Mouse (Mus musculus): Measurements from ENCODE around the gene Dync2li1. TPM values are rescaled to one million over a fixed set of nuclear protein-coding genes. Genes with fewer than 3 reads are reported as not detected.
A peak's percentile ranks its signal among the peaks of the same experiment; 100 is the strongest.

The Dync2li1 gene
- polyA plus RNA-seq, 1 experiment from 2014 or later: 34.2 TPM

DNA sequence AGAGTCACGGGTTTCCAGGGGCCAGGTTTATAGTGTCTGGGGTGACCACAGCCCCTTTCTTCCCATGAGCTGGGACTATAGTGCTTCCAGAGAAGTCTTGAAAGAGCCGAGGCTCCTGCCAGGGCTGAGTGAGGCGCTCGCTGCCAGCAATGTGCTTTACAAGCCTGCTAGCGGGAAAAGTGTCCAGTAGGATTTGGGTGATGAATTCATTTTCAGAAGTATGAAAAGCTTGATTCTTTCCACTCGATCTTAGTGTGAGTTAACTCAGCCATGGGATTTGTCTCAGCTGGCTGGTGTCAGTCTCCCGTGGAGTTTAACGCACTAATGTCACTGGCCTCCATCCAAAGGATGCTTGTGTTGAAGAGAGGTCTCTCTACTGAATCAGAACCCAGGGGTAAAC lies 10.0 kb downstream of the Dync2li1 start:
- H3K27me3 ChIP-seq: no peaks in the 10 kb centered on the region
- 70% methylated on average over 8 of the region's 8 CpGs for WGBS
- H3K9me3 ChIP-seq: no peaks in the 10 kb centered on the region
- H3K36me3 ChIP-seq (replicated peaks): peaks cover 2% of the 10 kb centered on the region; the same call in 1 of the 2 replicates
- no peak overlapping the region for H3K4me2 ChIP-seq
- H3K4me3 ChIP-seq (replicated peaks): no peak overlapping the region
- no peak for ATAC-seq (ENCODE audit: low FRiP score)
- H3K27ac ChIP-seq: no peak overlapping the region
- H3K4me1 ChIP-seq: peaks cover 10% of the 10 kb centered on the region
- no peak overlapping the region for H3K9ac ChIP-seq

DNA sequence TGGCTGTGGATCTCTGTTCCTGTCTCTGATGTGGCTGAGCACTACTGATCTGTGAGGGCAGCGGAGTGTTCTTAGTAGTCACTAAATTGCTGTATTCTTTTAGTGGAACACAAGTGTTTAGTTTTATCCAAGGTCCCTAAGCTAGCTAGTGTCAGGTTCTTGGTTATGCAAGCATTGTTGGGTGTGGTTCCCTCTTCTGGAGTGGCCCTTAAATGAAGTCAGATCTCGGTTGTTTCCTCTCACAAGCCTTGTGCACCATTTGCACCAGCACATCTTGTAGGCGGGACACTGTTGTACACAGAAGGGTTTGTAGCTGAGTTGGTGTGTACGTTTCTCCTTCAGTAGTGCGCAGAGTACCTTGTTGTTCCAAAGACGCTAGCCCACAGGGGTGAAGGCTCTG lies 11.7 kb downstream of the Dync2li1 start:
- Histone ChIP-seq H3K4me2 (no peak overlapping the region), H3K9me3 (no peaks in the 10 kb centered on the region), H3K27me3 (no peaks in the 10 kb centered on the region), H3K9ac (no peak overlapping the region), H3K4me1 (peaks cover 12% of the 10 kb centered on the region), H3K4me3 (replicated peaks) (no peak overlapping the region), H3K36me3 (replicated peaks) (0 out of 2 replicates have a peak, but pooled peaks cover 2% of the 10 kb centered on the region), H3K27ac (no peak overlapping the region)
- ATAC-seq (ENCODE audit: low FRiP score): no peak
- 87% methylated on average over 6 of the region's 6 CpGs for WGBS

DNA sequence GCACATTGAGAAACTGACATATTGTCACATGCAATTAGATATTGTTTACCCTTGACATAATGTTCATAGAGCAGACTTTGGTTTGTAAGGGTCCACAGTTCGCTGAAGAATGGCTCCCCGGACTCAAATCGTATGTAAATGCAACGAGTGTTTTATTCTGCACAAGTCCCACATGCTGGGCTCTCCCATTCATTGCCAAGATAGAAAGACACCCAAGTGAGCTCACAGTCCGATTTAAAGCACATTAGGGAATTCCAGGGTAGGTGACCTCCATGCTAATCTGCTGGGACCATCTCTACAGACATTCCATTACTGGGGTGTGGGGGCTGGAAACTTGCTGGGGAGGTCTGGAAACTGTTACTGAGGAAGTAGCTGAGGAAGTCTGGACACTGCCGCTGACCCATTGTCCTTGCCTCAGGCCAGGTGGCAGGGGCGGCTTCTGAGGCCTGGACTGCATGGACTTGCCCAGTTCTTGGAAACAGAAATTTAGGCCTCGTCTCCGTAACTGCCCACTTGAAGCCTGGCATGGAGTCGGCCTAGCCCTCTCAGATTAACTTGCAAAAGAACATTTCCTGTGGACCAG lies 13.6 kb downstream of the Dync2li1 start:
- H3K4me2 ChIP-seq: no peak overlapping the region
- H3K27ac ChIP-seq: no peak overlapping the region
- no peaks in the 10 kb centered on the region for H3K27me3 ChIP-seq
- no peak overlapping the region for H3K9ac ChIP-seq
- 51% methylated on average over 10 of the region's 10 CpGs for WGBS
- 0 out of 2 replicates have a peak, but pooled peaks cover 2% of the 10 kb centered on the region for H3K36me3 ChIP-seq (replicated peaks)
- H3K4me3 ChIP-seq (replicated peaks): no peak overlapping the region
- peaks cover 19% of the 10 kb centered on the region for H3K4me1 ChIP-seq
- ATAC-seq (ENCODE audit: low FRiP score): no peak
- H3K9me3 ChIP-seq: no peaks in the 10 kb centered on the region

DNA sequence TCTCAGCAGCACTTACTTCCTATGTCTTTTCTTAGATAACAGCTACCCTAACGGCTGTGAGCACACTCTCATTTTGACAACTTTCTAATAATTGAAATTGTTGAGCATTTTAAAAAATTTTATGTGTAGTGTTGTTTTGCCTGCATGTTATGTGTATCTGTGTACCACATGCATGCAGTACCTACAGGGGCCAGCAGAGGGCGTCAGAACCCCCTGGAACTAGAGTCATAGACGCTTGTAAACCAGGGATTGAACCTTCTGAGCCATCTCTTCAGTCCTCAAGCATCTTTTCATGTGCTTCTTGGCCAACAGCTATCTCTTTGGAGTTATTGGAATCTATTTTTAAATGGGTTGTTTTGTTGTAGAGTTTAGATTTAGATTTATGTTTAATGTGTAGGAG lies 15.6 kb downstream of the Dync2li1 start:
- WGBS: 32% methylated on average over 3 of the region's 3 CpGs
- no peak for ATAC-seq (ENCODE audit: low FRiP score)
- Histone ChIP-seq H3K9me3 (no peaks in the 10 kb centered on the region), H3K27me3 (no peaks in the 10 kb centered on the region), H3K4me2 (no peak overlapping the region), H3K4me1 (peaks cover 27% of the 10 kb centered on the region), H3K9ac (no peak overlapping the region), H3K27ac (no peak overlapping the region), H3K4me3 (replicated peaks) (no peak overlapping the region), H3K36me3 (replicated peaks) (0 out of 2 replicates have a peak, but pooled peaks cover 2% of the 10 kb centered on the region)

DNA sequence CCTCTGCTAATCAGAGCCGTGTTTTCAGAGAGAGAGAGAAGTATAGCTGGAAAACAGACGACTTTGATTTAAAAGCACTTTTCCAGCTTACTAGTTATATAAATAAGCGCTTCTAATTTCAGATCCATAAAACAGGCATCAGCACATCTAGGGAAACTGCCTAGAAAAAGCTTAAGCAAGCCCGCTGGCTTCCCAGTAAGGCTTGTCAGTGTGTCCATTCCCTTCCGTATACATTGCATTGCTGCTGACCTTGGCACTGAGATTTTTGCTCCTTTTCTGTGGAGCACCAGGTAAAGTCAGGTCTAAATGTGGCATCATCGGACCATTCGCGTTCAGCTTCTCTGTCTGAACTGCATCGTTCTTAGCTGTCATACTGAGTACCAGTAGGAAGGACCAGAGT lies 16.0 kb downstream of the Dync2li1 start:
- Histone ChIP-seq H3K4me2 (no peak overlapping the region), H3K9me3 (no peaks in the 10 kb centered on the region), H3K9ac (no peak overlapping the region), H3K27me3 (no peaks in the 10 kb centered on the region), H3K36me3 (replicated peaks) (no peaks in the 10 kb centered on the region), H3K27ac (no peak overlapping the region), H3K4me1 (peaks cover 27% of the 10 kb centered on the region), H3K4me3 (replicated peaks) (no peak overlapping the region)
- ATAC-seq (ENCODE audit: low FRiP score): no peak
- 91% methylated on average over 9 of the region's 9 CpGs for WGBS

DNA sequence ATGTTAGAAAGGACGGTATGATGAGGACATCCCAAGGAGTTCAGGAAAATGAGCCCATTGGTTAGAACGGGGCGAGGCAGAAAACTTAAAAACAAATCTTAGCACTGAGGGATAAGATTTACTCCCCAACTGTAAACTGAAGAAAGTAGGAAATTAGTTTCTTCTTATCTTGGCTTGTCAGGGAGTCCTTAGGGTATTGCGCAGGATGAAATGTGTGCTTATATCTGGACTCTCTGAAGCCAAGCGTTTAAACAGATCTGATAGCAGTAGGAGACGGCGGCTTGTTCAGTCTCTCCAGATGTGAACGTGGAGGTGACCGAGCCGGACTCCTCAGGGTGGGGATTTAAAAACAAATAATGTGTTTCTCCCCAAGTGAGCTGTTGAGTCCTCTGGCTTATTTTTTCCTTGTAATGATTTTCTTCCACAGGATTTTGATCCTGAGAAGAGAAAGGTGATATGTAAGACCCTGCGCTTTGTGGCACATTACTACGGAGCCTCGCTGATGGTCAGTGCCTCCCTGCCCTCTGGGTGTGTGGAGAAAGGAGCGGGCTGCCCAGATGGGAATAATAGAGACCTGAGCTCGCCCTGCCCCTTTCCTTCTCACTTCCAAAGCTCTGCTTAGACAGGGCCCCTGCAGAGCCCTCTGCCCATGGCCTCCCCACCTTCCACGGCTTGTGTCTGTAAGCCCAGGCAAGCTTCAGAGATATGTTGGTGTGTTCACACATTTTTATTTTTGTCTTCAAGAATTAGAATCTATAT lies 18.2 kb downstream of the Dync2li1 start:
- Histone ChIP-seq H3K9ac (no peak overlapping the region), H3K4me1 (peaks cover 26% of the 10 kb centered on the region), H3K4me3 (replicated peaks) (no peak overlapping the region), H3K36me3 (replicated peaks) (no peaks in the 10 kb centered on the region), H3K9me3 (no peaks in the 10 kb centered on the region), H3K4me2 (no peak overlapping the region), H3K27me3 (no peaks in the 10 kb centered on the region), H3K27ac (no peak overlapping the region)
- 54% methylated on average over 16 of the region's 16 CpGs for WGBS
- no peak for ATAC-seq (ENCODE audit: low FRiP score)

DNA sequence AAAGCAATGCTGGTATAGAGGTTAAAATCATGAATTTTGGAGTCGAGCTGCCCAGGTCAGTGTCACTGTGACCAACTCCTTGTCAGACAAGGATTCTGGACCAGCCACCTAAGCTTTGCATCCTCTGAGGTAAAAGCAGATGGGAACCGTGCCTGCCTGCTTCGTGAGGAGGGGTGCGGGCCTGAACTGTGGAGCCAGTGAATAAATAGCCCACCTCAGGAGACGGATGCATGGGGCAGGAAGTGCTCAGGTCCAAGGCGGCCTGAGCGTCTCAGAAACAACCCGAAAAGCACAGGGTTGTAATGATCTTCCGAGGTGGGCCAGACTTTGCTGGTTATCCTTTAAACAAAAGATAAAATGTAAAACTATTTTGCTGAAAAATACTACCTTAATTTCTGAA lies 18.8 kb downstream of the Dync2li1 start:
- H3K4me1 ChIP-seq: peaks cover 21% of the 10 kb centered on the region
- no peak overlapping the region for H3K9ac ChIP-seq
- 20% methylated on average over 9 of the region's 9 CpGs for WGBS
- H3K36me3 ChIP-seq (replicated peaks): no peaks in the 10 kb centered on the region
- no peaks in the 10 kb centered on the region for H3K27me3 ChIP-seq
- no peak for ATAC-seq (ENCODE audit: low FRiP score)
- H3K9me3 ChIP-seq: no peaks in the 10 kb centered on the region
- H3K4me3 ChIP-seq (replicated peaks): no peak overlapping the region
- no peak overlapping the region for H3K4me2 ChIP-seq
- H3K27ac ChIP-seq: no peak overlapping the region

DNA sequence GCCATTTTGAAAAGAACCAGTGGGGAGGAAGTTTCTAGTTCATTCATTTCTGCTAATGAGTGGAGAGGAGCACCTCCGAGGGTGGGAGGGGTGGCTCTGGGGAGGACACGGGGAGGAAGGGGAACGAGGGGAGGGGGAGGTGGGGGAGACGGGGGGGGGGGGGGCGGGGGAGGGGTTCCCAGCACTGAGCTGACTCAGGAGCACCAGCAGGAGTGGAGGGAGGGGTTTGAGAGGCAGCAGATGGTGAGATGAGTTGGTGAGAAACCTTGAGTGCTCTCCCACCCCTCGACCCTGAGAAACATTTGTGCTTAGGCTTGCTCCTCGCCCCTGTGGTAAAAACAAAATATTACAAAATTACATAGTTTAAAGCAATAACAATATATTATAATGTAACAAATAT lies 19.6 kb downstream of the Dync2li1 start:
- Histone ChIP-seq H3K36me3 (replicated peaks) (no peaks in the 10 kb centered on the region), H3K27ac (no peak overlapping the region), H3K4me3 (replicated peaks) (no peak overlapping the region), H3K4me2 (no peak overlapping the region), H3K27me3 (no peaks in the 10 kb centered on the region), H3K9ac (no peak overlapping the region), H3K4me1 (peaks cover 21% of the 10 kb centered on the region), H3K9me3 (no peaks in the 10 kb centered on the region)
- peak; percentile 63; the same call in 1 of the 2 replicates for ATAC-seq (ENCODE audit: low FRiP score)
- 34% methylated on average over 3 of the region's 7 CpGs for WGBS

DNA sequence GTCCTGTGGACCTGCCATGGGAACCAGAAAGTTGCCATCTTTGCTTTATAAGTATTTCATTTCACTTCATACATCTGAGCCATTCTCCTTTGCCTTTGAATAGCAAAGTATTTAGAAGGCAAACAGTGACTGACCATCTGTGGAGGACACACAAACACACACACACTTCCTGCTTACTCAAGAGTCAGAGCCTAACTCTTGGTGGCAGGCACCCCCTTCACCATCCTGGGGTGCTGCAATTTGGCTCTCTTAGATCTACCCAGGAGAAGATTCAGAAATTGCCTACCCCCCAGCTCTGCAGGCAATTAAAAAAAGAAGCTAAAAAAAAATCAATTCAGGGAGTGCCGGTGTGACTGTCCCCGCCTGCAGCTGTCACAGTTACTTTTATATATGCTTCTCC lies 20.2 kb downstream of the Dync2li1 start:
- no peak overlapping the region for H3K9ac ChIP-seq
- H3K36me3 ChIP-seq (replicated peaks): no peaks in the 10 kb centered on the region
- no peaks in the 10 kb centered on the region for H3K27me3 ChIP-seq
- no peaks in the 10 kb centered on the region for H3K9me3 ChIP-seq
- H3K27ac ChIP-seq: no peak overlapping the region
- ATAC-seq (ENCODE audit: low FRiP score): no peak
- peaks cover 21% of the 10 kb centered on the region for H3K4me1 ChIP-seq
- 64% methylated on average over 2 of the region's 2 CpGs for WGBS
- H3K4me2 ChIP-seq: no peak overlapping the region
- H3K4me3 ChIP-seq (replicated peaks): no peak overlapping the region

DNA sequence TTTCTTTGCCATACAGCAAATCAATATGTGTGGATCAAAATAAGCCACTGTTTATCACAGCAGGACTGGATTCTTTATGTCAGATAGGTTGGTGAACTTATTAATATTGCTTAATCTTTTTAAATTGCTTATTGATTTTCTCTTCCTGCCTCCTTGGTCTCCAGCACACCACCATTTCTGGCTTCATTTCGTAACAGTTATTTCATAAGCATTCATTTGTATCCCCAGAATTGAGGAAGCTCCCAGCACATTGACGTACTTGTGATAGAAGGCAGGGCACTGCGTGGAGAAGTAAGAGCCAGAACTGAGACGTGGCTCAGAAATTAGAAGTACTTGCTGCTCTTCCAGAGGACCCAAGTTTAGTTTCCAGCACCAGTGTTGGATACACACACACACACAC lies 21.3 kb downstream of the Dync2li1 start:
- no peak overlapping the region for H3K4me2 ChIP-seq
- no peak overlapping the region for H3K27ac ChIP-seq
- H3K4me1 ChIP-seq: peaks cover 21% of the 10 kb centered on the region
- H3K27me3 ChIP-seq: no peaks in the 10 kb centered on the region
- no peak for ATAC-seq (ENCODE audit: low FRiP score)
- H3K4me3 ChIP-seq (replicated peaks): no peak overlapping the region
- H3K9me3 ChIP-seq: no peaks in the 10 kb centered on the region
- H3K9ac ChIP-seq: no peak overlapping the region
- no peaks in the 10 kb centered on the region for H3K36me3 ChIP-seq (replicated peaks)
- 93% methylated on average over 4 of the region's 4 CpGs for WGBS

DNA sequence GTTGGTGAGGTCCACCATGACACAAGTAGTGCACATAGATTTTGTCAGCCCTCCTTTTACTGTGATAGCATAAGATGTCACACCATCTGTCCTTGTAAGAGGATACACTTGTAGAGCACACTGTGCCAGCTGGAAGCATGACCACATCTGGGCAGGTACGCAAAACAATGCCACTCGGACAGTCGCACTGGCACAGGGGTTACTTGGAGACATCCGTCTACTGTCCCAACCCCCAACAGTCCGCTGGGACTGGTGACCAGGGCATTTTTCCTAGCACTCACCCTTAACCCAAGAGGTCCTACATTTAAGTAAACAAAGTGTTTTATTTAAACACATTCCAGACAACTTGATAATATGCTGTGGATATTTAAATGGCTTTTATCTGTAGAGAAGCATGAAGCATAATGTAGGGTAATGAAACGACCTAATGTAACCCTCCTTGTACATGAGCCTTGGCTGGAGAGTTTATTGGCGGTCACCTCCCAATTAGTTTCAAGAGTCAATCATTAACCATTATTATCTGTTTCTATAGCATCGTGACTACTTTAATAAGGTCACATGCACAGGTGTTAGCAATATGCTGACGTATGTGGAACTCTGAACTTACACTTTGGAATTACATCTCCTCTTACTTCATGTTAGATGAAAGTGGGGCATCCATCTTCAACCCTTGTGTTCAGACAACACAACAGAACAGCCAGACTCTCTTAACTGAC lies 24.2 kb downstream of the Dync2li1 start:
- 92% methylated on average over 9 of the region's 9 CpGs for WGBS
- no peaks in the 10 kb centered on the region for H3K27me3 ChIP-seq
- H3K36me3 ChIP-seq (replicated peaks): no peaks in the 10 kb centered on the region
- no peak overlapping the region for H3K4me3 ChIP-seq (replicated peaks)
- H3K4me2 ChIP-seq: no peak overlapping the region
- peaks cover 9% of the 10 kb centered on the region for H3K4me1 ChIP-seq
- no peak overlapping the region for H3K27ac ChIP-seq
- H3K9ac ChIP-seq: no peak overlapping the region
- no peak for ATAC-seq (ENCODE audit: low FRiP score)
- no peaks in the 10 kb centered on the region for H3K9me3 ChIP-seq

DNA sequence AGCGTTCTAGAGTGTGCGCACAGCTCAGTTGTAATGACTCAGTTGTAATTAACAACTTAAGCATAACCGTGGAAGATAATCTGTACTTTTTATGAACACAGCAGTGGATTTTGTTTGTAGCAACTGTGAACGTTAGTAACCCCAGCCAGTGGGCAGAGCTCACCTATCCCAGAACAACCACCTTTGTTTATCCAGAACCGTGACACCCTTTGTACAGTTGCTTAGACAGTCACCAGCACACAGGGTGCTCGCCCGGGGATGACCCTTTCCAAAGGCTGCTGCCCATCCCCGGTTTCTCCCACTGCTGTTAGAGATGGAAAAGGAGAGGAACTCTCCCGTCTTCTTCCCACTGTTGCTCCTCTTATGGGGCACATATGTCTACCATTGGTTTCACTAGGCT lies 27.2 kb downstream of the Dync2li1 start:
- Histone ChIP-seq H3K27ac (no peak overlapping the region), H3K4me3 (replicated peaks) (no peak overlapping the region), H3K27me3 (no peaks in the 10 kb centered on the region), H3K9me3 (no peaks in the 10 kb centered on the region), H3K36me3 (replicated peaks) (no peaks in the 10 kb centered on the region), H3K4me1 (peaks cover 13% of the 10 kb centered on the region), H3K9ac (no peak overlapping the region), H3K4me2 (no peak overlapping the region)
- ATAC-seq (ENCODE audit: low FRiP score): no peak
- WGBS: 90% methylated on average over 9 of the region's 9 CpGs
